Mouse (Mus musculus): ENCODE results near the gene Rhag. TPM values are rescaled to one million over a fixed set of nuclear protein-coding genes. Genes with fewer than 3 reads are reported as not detected.

The Rhag gene
- 0.80 and 1.6 TPM in 2 replicates for polyA plus RNA-seq (2014; fragmentation: Nextera tagmentation; extraction: Ambion mirVana)

DNA sequence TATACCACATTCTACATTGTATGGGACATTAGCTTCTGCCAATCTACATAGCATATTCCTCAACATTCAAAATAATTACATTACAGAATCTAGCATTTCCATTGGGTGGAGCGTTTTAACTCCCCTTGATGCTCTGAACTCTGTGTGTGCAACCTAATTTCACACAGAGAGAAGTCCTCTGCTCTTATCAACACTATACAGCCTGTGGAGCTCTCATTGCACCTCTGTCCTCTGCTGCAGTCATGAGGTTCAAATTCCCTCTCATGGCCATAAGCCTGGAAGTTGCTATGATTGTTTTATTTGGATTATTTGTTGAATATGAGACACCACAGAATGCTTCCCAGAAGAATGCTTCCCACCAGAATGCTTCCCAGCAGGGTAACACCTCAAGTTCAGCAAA is at the start of gene Rhag:
Gene Rhag (plus strand): TSS at position 193 of the 400 bp plus-strand sequence.
- H3K27ac ChIP-seq (replicated peaks in 1 of 2; ENCODE audit: control insufficient read depth in 1 of 2, insufficient read depth in 1 of 2, low read depth in 2 of 2, low read length in 2 of 2), result no peak within 1 kb of the TSS
- no peaks in the 10 kb centered on the region for H3K9me3 ChIP-seq (ENCODE audit: control insufficient read depth, low read length)
- no peaks in the 10 kb centered on the region for H3K36me3 ChIP-seq (ENCODE audit: control insufficient read depth, insufficient read depth, low read length)
- no peak within 1 kb of the TSS for H3K9ac ChIP-seq (ENCODE audit: low read length)
- no peaks in the 10 kb centered on the region for H3K27me3 ChIP-seq (ENCODE audit: control insufficient read depth, insufficient read depth, low read length)
- no peaks in the 10 kb centered on the region for H3K4me1 ChIP-seq (ENCODE audit: control insufficient read depth in 2 of 2, insufficient read depth in 2 of 2, low read length in 2 of 2)
- 42% methylated on average over 1 of the region's 1 CpGs for WGBS
- no peak within 1 kb of the TSS for H3K4me2 ChIP-seq (ENCODE audit: low read length)
- ATAC-seq (ENCODE audit: insufficient number of reproducible peaks, insufficient read depth, low FRiP score, low read depth), result no peak
- no peak within 1 kb of the TSS for H3K4me3 ChIP-seq (ENCODE audit: control insufficient read depth in 1 of 2, insufficient read depth in 1 of 2, low read depth in 1 of 2, low read length in 2 of 2)

DNA sequence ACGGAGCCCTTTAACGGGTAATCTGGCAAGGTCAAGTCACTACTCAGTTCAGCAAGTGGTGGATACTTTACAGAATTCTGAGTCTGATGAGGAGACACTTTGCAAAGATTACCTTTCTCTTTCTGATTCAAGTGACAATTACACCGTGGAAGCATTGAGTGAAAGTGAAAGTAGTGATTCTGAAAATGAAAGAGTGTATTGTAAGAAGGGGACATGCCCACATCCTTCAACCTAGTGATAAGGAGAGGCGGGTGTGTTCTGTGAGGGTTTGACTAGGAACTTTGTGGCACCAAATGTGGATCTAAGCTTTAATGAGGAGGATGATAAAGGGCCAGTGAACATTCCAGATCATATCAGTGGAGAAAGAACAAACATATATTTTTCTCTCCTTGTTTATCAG is 47.3 kb upstream of the Rhag start:
- H3K9ac ChIP-seq (ENCODE audit: low read length), result no peak overlapping the region
- no peaks in the 10 kb centered on the region for H3K4me1 ChIP-seq (ENCODE audit: control insufficient read depth in 2 of 2, insufficient read depth in 2 of 2, low read length in 2 of 2)
- no peaks in the 10 kb centered on the region for H3K9me3 ChIP-seq (ENCODE audit: control insufficient read depth, low read length)
- H3K36me3 ChIP-seq (ENCODE audit: control insufficient read depth, insufficient read depth, low read length), result no peaks in the 10 kb centered on the region
- no peak for ATAC-seq (ENCODE audit: insufficient number of reproducible peaks, insufficient read depth, low FRiP score, low read depth)
- H3K27ac ChIP-seq (replicated peaks in 1 of 2; ENCODE audit: control insufficient read depth in 1 of 2, insufficient read depth in 1 of 2, low read depth in 2 of 2, low read length in 2 of 2), result no peak overlapping the region
- no peak overlapping the region for H3K4me2 ChIP-seq (ENCODE audit: low read length)
- H3K27me3 ChIP-seq (ENCODE audit: control insufficient read depth, insufficient read depth, low read length), result no peaks in the 10 kb centered on the region
- WGBS, result 55% methylated on average over 4 of the region's 4 CpGs
- H3K4me3 ChIP-seq (ENCODE audit: control insufficient read depth in 1 of 2, insufficient read depth in 1 of 2, low read depth in 1 of 2, low read length in 2 of 2), result no peak overlapping the region

DNA sequence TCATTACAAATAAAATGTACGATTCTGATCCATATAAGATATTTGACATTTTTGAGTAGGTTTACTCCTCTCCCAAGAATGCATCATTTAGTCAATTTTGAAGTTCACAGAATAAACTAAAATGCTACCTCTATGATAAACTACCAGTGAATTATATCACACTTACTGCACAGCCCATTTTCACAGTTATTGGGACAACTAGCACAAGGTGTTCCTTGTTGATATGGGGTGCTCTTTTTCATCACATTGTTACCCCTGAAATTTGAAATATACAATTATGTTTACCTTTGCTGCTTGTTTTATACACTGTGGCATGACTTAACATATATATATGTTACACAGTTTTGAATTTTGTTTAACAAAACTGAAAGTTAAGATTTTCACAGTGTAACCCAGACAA is 43.8 kb upstream of the Rhag start:
- no peaks in the 10 kb centered on the region for H3K9me3 ChIP-seq (ENCODE audit: control insufficient read depth, low read length)
- H3K4me2 ChIP-seq (ENCODE audit: low read length), result no peak overlapping the region
- H3K9ac ChIP-seq (ENCODE audit: low read length), result no peak overlapping the region
- no peak overlapping the region for H3K4me3 ChIP-seq (ENCODE audit: control insufficient read depth in 1 of 2, insufficient read depth in 1 of 2, low read depth in 1 of 2, low read length in 2 of 2)
- no peaks in the 10 kb centered on the region for H3K4me1 ChIP-seq (ENCODE audit: control insufficient read depth in 2 of 2, insufficient read depth in 2 of 2, low read length in 2 of 2)
- no peaks in the 10 kb centered on the region for H3K36me3 ChIP-seq (ENCODE audit: control insufficient read depth, insufficient read depth, low read length)
- ATAC-seq (ENCODE audit: insufficient number of reproducible peaks, insufficient read depth, low FRiP score, low read depth), result no peak
- H3K27me3 ChIP-seq (ENCODE audit: control insufficient read depth, insufficient read depth, low read length), result no peaks in the 10 kb centered on the region
- H3K27ac ChIP-seq (replicated peaks in 1 of 2; ENCODE audit: control insufficient read depth in 1 of 2, insufficient read depth in 1 of 2, low read depth in 2 of 2, low read length in 2 of 2), result no peak overlapping the region
- 74% methylated on average over 1 of the region's 1 CpGs for whole genome bisulfite sequencing

DNA sequence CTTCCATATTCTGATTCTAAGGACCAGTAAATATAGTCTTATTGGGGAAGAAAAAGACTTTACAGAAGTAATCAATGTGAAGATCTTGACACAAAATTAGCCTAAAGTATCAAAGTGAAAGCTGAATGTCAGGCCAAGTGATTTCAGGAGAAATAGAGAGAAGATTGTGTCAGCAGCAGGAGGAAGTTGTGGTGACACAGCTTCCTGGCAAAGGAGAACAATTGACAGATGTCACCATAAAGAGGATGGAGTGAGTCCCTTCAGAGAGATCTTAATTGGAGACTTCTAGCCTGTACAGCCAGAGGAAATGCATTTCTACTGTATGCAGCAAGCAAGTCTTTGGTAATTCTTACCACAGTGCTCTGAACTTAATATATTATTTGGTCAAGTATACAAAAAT is 21.0 kb upstream of the Rhag start:
- H3K9ac ChIP-seq (ENCODE audit: low read length), result no peak overlapping the region
- no peaks in the 10 kb centered on the region for H3K9me3 ChIP-seq (ENCODE audit: control insufficient read depth, low read length)
- no peak overlapping the region for H3K27ac ChIP-seq (replicated peaks in 1 of 2; ENCODE audit: control insufficient read depth in 1 of 2, insufficient read depth in 1 of 2, low read depth in 2 of 2, low read length in 2 of 2)
- no peaks in the 10 kb centered on the region for H3K36me3 ChIP-seq (ENCODE audit: control insufficient read depth, insufficient read depth, low read length)
- no peaks in the 10 kb centered on the region for H3K4me1 ChIP-seq (ENCODE audit: control insufficient read depth in 2 of 2, insufficient read depth in 2 of 2, low read length in 2 of 2)
- H3K4me3 ChIP-seq (ENCODE audit: control insufficient read depth in 1 of 2, insufficient read depth in 1 of 2, low read depth in 1 of 2, low read length in 2 of 2), result no peak overlapping the region
- no peaks in the 10 kb centered on the region for H3K27me3 ChIP-seq (ENCODE audit: control insufficient read depth, insufficient read depth, low read length)
- ATAC-seq (ENCODE audit: insufficient number of reproducible peaks, insufficient read depth, low FRiP score, low read depth), result no peak
- H3K4me2 ChIP-seq (ENCODE audit: low read length), result no peak overlapping the region

DNA sequence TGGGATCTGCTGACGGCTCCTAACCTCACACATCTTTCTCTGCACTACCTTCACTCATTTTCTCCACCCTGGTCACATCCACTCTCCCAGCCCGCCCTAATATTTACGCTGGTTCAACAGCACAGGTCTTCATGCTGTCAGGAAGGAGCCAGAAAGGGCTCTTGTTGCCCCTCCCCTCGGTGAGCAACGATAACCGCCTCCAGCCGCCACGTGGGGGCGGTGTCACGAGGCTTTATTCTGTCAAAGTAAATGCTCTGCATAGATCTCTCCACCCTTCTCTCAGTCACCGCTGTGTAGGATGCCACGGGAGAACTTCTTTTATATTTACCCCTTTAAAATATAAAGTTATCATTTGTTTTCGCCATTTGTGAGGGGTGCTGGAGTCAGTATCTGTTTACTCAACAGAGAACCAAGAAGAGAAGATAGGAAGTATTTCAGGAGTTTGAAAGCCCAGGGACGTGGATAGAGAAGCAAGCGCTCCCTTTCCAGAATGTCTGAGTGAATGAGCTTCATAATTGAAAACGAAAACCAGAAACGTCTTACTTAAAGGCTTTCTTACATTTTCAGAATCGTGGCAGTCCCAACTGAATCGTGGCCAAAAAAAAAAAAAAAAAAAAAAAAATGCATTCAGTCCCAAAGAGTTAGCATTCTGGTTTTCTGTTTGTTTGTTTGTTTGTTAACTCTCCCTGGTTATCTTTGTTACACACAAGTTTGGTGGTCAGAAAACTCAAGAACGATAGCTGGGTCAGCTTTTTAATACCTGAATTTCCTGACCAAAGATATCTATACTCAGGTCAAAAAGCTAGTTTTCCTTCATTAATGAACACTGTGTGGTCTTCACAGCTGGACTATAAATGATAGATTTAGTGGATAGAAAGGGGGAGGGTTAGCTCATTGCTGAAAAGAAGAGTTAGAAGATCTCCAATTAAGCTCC is 16.7 kb upstream of the Rhag start:
- WGBS, result 46% methylated on average over 20 of the region's 20 CpGs
- no peaks in the 10 kb centered on the region for H3K9me3 ChIP-seq (ENCODE audit: control insufficient read depth, low read length)
- H3K4me1 ChIP-seq (ENCODE audit: control insufficient read depth in 2 of 2, insufficient read depth in 2 of 2, low read length in 2 of 2), result no peaks in the 10 kb centered on the region
- H3K4me3 ChIP-seq (ENCODE audit: control insufficient read depth in 1 of 2, insufficient read depth in 1 of 2, low read depth in 1 of 2, low read length in 2 of 2), result no peak overlapping the region
- no peak overlapping the region for H3K27ac ChIP-seq (replicated peaks in 1 of 2; ENCODE audit: control insufficient read depth in 1 of 2, insufficient read depth in 1 of 2, low read depth in 2 of 2, low read length in 2 of 2)
- no peak overlapping the region for H3K4me2 ChIP-seq (ENCODE audit: low read length)
- H3K27me3 ChIP-seq (ENCODE audit: control insufficient read depth, insufficient read depth, low read length), result no peaks in the 10 kb centered on the region
- H3K36me3 ChIP-seq (ENCODE audit: control insufficient read depth, insufficient read depth, low read length), result no peaks in the 10 kb centered on the region
- H3K9ac ChIP-seq (ENCODE audit: low read length), result no peak overlapping the region
- ATAC-seq (ENCODE audit: insufficient number of reproducible peaks, insufficient read depth, low FRiP score, low read depth), result no peak

DNA sequence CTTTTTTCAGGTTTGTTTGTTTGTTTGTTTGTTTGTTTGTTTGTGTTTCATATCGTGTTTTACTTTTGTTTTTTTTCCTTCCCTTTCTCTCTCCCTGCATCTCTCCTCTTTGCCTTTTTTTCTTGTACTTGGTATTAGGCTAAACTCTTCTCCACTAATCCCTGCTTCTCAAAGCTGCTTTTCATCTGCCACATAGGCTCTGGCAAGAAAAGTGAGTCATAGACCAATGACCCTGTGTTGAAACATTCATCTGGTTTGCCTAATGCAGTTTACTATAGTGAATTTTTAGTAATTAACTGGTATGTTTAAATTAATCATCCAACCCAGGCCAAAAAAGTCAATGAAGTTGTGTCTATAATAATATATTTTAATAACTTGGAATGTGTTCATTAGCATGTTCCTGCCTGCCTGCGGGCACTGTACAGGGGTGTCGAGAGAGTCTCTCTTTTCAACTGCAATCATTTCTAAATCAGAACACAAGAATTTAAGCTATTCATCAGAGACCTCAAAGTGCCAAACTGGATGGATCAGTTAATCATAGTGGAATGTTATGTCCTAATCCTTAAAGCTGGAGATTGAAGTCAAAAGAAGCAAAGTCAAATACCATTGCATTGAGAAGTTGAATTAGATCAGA is 8.1 kb upstream of the Rhag start:
- Histone ChIP-seq H3K4me1 (ENCODE audit: control insufficient read depth in 2 of 2, insufficient read depth in 2 of 2, low read length in 2 of 2) (no peaks in the 10 kb centered on the region), H3K27me3 (ENCODE audit: control insufficient read depth, insufficient read depth, low read length) (no peaks in the 10 kb centered on the region), H3K9me3 (ENCODE audit: control insufficient read depth, low read length) (no peaks in the 10 kb centered on the region), H3K36me3 (ENCODE audit: control insufficient read depth, insufficient read depth, low read length) (no peaks in the 10 kb centered on the region), H3K9ac (ENCODE audit: low read length) (no peak overlapping the region), H3K4me2 (ENCODE audit: low read length) (no peak overlapping the region), H3K4me3 (ENCODE audit: control insufficient read depth in 1 of 2, insufficient read depth in 1 of 2, low read depth in 1 of 2, low read length in 2 of 2) (no peak overlapping the region), H3K27ac (replicated peaks in 1 of 2; ENCODE audit: control insufficient read depth in 1 of 2, insufficient read depth in 1 of 2, low read depth in 2 of 2, low read length in 2 of 2) (no peak overlapping the region)
- no peak for ATAC-seq (ENCODE audit: insufficient number of reproducible peaks, insufficient read depth, low FRiP score, low read depth)
- 78% methylated on average over 3 of the region's 3 CpGs for WGBS

DNA sequence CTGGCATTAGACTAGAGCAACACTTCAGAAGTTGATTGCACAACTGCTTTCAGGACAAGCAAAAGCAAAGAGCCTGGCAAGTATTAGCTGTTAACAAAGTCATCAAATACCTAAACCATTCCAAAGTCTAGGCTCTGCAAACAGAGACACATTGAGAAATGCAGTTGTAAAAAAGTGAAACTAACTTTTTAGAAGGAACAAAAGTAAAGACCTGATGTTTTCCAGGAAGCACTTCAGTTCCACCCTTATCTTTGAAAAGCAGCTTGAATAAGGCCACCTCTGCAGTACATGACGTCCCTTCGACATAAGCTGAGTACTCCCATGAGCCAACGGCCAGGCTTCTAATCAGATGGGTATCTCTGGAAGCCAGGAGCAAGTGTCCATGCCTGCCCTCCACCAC is 4.4 kb upstream of the Rhag start:
- WGBS, result 9% methylated on average over 3 of the region's 3 CpGs
- H3K27ac ChIP-seq (replicated peaks in 1 of 2; ENCODE audit: control insufficient read depth in 1 of 2, insufficient read depth in 1 of 2, low read depth in 2 of 2, low read length in 2 of 2), result no peak overlapping the region
- no peak overlapping the region for H3K4me3 ChIP-seq (ENCODE audit: control insufficient read depth in 1 of 2, insufficient read depth in 1 of 2, low read depth in 1 of 2, low read length in 2 of 2)
- H3K36me3 ChIP-seq (ENCODE audit: control insufficient read depth, insufficient read depth, low read length), result no peaks in the 10 kb centered on the region
- H3K9me3 ChIP-seq (ENCODE audit: control insufficient read depth, low read length), result no peaks in the 10 kb centered on the region
- H3K9ac ChIP-seq (ENCODE audit: low read length), result no peak overlapping the region
- no peak overlapping the region for H3K4me2 ChIP-seq (ENCODE audit: low read length)
- H3K4me1 ChIP-seq (ENCODE audit: control insufficient read depth in 2 of 2, insufficient read depth in 2 of 2, low read length in 2 of 2), result no peaks in the 10 kb centered on the region
- H3K27me3 ChIP-seq (ENCODE audit: control insufficient read depth, insufficient read depth, low read length), result no peaks in the 10 kb centered on the region
- ATAC-seq (ENCODE audit: insufficient number of reproducible peaks, insufficient read depth, low FRiP score, low read depth), result no peak

Measured in heart, embryonic 14.5 days (tissue).